Mouse (Mus musculus): ENCODE measurements around the gene Rasgrp2. TPM values are rescaled to one million over a fixed set of nuclear protein-coding genes. Genes with fewer than 3 reads are reported as not detected.

The Rasgrp2 gene
- polyA plus RNA-seq, 1 experiment = 8.4 TPM

DNA sequence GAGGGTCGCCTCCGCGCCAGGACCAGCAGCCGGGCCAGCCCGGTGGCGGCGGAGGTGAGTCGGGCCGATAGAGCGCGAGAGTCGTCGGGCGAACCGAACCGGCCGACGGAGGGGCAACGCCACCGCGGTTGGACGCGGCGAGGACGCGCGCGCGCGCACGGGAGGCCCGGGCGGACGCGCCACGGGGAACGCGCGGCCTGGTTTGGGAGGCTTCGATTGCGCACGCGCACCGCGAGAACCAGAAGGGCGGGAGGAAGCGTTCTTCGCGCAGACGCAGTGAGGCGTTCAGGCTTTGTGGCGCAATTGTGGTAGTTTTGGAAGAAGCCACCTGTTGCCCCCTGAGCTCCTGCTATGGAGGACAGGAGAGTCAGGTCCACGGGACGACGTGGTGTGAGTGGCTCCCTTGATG, 34.8 kb upstream of the Rasgrp2 start:
- Histone ChIP-seq H3K36me3 (ENCODE audit: control insufficient read depth, insufficient read depth, low read length) (peaks cover 5% of the 10 kb centered on the region), H3K27me3 (ENCODE audit: control insufficient read depth, insufficient read depth, low read length) (no peaks in the 10 kb centered on the region), H3K27ac (ENCODE audit: control insufficient read depth, insufficient read depth, low read depth, low read length) (peak overlapping the region; percentile 97), H3K4me3 (ENCODE audit: control insufficient read depth, low read depth, low read length) (peak overlapping the region; percentile 90), H3K4me1 (ENCODE audit: control insufficient read depth, insufficient read depth, low read length) (no peaks in the 10 kb centered on the region)
- TF ChIP-seq POLR2A (IDR thresholded peaks at IDR 0.05; ENCODE audit: control insufficient read depth, low read depth, low read length) = peak; percentile 91
- TF ChIP-seq CTCF (IDR thresholded peaks at IDR 0.05; ENCODE audit: control insufficient read depth, insufficient read depth, insufficient replicate concordance, low read depth, low read length) = no peak; the same call in 1 of the 2 replicates

DNA sequence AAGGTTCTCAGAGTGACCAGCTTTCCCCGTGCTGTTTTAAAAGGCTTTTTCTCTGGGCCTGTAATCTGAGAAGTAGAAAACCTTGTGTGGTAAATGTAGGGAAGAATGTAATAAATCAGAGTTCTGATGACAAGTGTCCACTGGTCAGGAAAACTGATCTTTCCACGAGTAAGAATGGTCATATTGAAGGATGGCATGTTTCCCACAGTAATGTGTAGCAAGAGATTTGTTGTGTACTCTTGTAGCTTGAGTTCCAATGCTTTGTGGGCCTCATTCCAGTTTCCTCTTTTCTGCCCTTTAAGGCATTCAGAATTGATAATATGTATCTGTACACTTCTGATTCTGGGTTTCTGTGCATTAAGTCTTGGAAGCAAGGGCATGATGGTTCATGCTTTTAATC, 34.3 kb upstream of the Rasgrp2 start:
- H3K4me1 ChIP-seq (ENCODE audit: control insufficient read depth, insufficient read depth, low read length) = no peaks in the 10 kb centered on the region
- H3K27ac ChIP-seq (ENCODE audit: control insufficient read depth, insufficient read depth, low read depth, low read length) = peak overlapping the region; percentile 97
- no peak for TF ChIP-seq CTCF (IDR thresholded peaks at IDR 0.05; ENCODE audit: control insufficient read depth, insufficient read depth, insufficient replicate concordance, low read depth, low read length)
- no peak for TF ChIP-seq POLR2A (IDR thresholded peaks at IDR 0.05; ENCODE audit: control insufficient read depth, low read depth, low read length)
- peak overlapping the region; percentile 90 for H3K4me3 ChIP-seq (ENCODE audit: control insufficient read depth, low read depth, low read length)
- no peaks in the 10 kb centered on the region for H3K27me3 ChIP-seq (ENCODE audit: control insufficient read depth, insufficient read depth, low read length)
- peaks cover 5% of the 10 kb centered on the region for H3K36me3 ChIP-seq (ENCODE audit: control insufficient read depth, insufficient read depth, low read length)

DNA sequence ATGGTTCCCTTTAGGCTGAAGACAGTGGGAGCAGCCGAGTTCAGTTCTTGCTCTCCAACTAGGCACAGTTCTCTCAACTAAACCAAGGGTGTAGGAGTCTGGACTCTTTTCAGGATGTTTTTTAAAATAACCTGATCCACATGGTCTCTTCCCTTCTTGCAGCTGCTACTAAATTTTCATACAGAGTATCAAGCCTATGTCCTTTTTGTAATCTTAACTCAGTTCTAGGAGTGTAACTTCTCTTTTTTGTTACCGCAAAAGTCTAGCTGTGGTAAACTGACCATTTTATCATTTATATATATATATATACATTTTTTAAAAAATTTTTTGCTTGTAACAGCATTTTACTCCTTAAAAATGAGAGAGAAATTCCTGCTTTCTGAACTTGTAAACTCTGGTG, 29.0 kb upstream of the Rasgrp2 start:
- Histone ChIP-seq H3K4me1 (ENCODE audit: control insufficient read depth, insufficient read depth, low read length) (no peaks in the 10 kb centered on the region; the same call in 1 of the 2 replicates), H3K36me3 (ENCODE audit: control insufficient read depth, insufficient read depth, low read length) (peaks cover 12% of the 10 kb centered on the region), H3K27me3 (ENCODE audit: control insufficient read depth, insufficient read depth, low read length) (no peaks in the 10 kb centered on the region), H3K27ac (ENCODE audit: control insufficient read depth, insufficient read depth, low read depth, low read length) (no peak overlapping the region), H3K4me3 (ENCODE audit: control insufficient read depth, low read depth, low read length) (no peak overlapping the region)
- TF ChIP-seq POLR2A (IDR thresholded peaks at IDR 0.05; ENCODE audit: control insufficient read depth, low read depth, low read length) (no peak), CTCF (IDR thresholded peaks at IDR 0.05; ENCODE audit: control insufficient read depth, insufficient read depth, insufficient replicate concordance, low read depth, low read length) (no peak)

DNA sequence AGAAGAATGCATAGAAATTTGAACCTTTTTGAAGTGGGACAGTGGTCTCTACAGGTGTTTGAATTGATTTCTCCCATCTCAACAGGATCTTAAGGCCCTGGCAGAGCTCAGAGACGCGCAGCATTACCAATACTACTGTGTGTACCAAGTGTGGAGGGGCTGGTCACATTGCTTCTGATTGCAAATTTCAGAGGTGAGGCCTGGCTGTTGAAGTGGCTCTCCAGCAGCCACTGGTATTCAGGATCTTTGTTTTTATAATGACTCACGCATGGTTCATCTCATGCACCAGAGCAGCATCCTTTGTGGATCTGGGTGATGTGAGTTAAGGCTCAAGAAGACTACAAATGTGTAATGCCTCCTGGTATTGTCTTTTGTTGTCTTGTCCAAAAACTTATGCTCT, 26.7 kb upstream of the Rasgrp2 start:
- no peaks in the 10 kb centered on the region for H3K27me3 ChIP-seq (ENCODE audit: control insufficient read depth, insufficient read depth, low read length)
- TF ChIP-seq POLR2A (IDR thresholded peaks at IDR 0.05; ENCODE audit: control insufficient read depth, low read depth, low read length) (no peak), CTCF (IDR thresholded peaks at IDR 0.05; ENCODE audit: control insufficient read depth, insufficient read depth, insufficient replicate concordance, low read depth, low read length) (no peak)
- peaks cover 2% of the 10 kb centered on the region; the same call in 1 of the 2 replicates for H3K4me1 ChIP-seq (ENCODE audit: control insufficient read depth, insufficient read depth, low read length)
- no peak overlapping the region for H3K27ac ChIP-seq (ENCODE audit: control insufficient read depth, insufficient read depth, low read depth, low read length)
- no peak overlapping the region for H3K4me3 ChIP-seq (ENCODE audit: control insufficient read depth, low read depth, low read length)
- peaks cover 13% of the 10 kb centered on the region for H3K36me3 ChIP-seq (ENCODE audit: control insufficient read depth, insufficient read depth, low read length)

GRCm38 (mm10) chr19:6373539-6374400, 25.4 kb upstream of the Rasgrp2 start:
- Histone ChIP-seq H3K27me3 (ENCODE audit: control insufficient read depth, insufficient read depth, low read length) (no peaks in the 10 kb centered on the region), H3K36me3 (ENCODE audit: control insufficient read depth, insufficient read depth, low read length) (peaks cover 13% of the 10 kb centered on the region), H3K4me1 (ENCODE audit: control insufficient read depth, insufficient read depth, low read length) (peaks cover 2% of the 10 kb centered on the region; the same call in 1 of the 2 replicates), H3K4me3 (ENCODE audit: control insufficient read depth, low read depth, low read length) (no peak overlapping the region), H3K27ac (ENCODE audit: control insufficient read depth, insufficient read depth, low read depth, low read length) (no peak overlapping the region)
- TF ChIP-seq CTCF (IDR thresholded peaks at IDR 0.05; ENCODE audit: control insufficient read depth, insufficient read depth, insufficient replicate concordance, low read depth, low read length) (peak; percentile 63; the same call in 1 of the 2 replicates), POLR2A (IDR thresholded peaks at IDR 0.05; ENCODE audit: control insufficient read depth, low read depth, low read length) (no peak)

- no peak overlapping the region for H3K4me3 ChIP-seq (ENCODE audit: control insufficient read depth, low read depth, low read length)
Observed at GRCm38 (mm10) chr19:6374571-6374970, 24.6 kb upstream of the Rasgrp2 start.

GRCm38 (mm10) chr19:6375423-6376254, 23.5 kb upstream of the Rasgrp2 start:
- H3K4me1 ChIP-seq (ENCODE audit: control insufficient read depth, insufficient read depth, low read length) = peaks cover 2% of the 10 kb centered on the region; the same call in 1 of the 2 replicates
- H3K36me3 ChIP-seq (ENCODE audit: control insufficient read depth, insufficient read depth, low read length) = peaks cover 13% of the 10 kb centered on the region
- no peak overlapping the region for H3K4me3 ChIP-seq (ENCODE audit: control insufficient read depth, low read depth, low read length)
- H3K27me3 ChIP-seq (ENCODE audit: control insufficient read depth, insufficient read depth, low read length) = no peaks in the 10 kb centered on the region
- no peak overlapping the region for H3K27ac ChIP-seq (ENCODE audit: control insufficient read depth, insufficient read depth, low read depth, low read length)
- TF ChIP-seq POLR2A (IDR thresholded peaks at IDR 0.05; ENCODE audit: control insufficient read depth, low read depth, low read length) (no peak), CTCF (IDR thresholded peaks at IDR 0.05; ENCODE audit: control insufficient read depth, insufficient read depth, insufficient replicate concordance, low read depth, low read length) (no peak)

More at GRCm38 (mm10) chr19:6374571-6374970, 24.6 kb upstream of the Rasgrp2 start:
- TF ChIP-seq POLR2A (IDR thresholded peaks at IDR 0.05; ENCODE audit: control insufficient read depth, low read depth, low read length) = no peak
- Histone ChIP-seq H3K27ac (ENCODE audit: control insufficient read depth, insufficient read depth, low read depth, low read length) (no peak overlapping the region), H3K36me3 (ENCODE audit: control insufficient read depth, insufficient read depth, low read length) (peaks cover 13% of the 10 kb centered on the region), H3K4me1 (ENCODE audit: control insufficient read depth, insufficient read depth, low read length) (peaks cover 2% of the 10 kb centered on the region; the same call in 1 of the 2 replicates), H3K27me3 (ENCODE audit: control insufficient read depth, insufficient read depth, low read length) (no peaks in the 10 kb centered on the region)
